Mouse (Mus musculus) erythroblast, embryonic 14.5 days (primary cell): ENCODE measurements around the gene Arid4a.

ENCODE experiments used
- GATA1 ChIP-seq: IDR thresholded peaks from 2 replicates; pipeline ENCODE4 v1.6.1; 2012; ENCODE audit warnings: low read length, inconsistent platforms, mixed read lengths
- TAL1 ChIP-seq: IDR thresholded peaks from 3 replicates; pipeline ENCODE4 v1.6.1; 2012; ENCODE audit warnings: low read length, inconsistent platforms, mixed read lengths

DNA sequence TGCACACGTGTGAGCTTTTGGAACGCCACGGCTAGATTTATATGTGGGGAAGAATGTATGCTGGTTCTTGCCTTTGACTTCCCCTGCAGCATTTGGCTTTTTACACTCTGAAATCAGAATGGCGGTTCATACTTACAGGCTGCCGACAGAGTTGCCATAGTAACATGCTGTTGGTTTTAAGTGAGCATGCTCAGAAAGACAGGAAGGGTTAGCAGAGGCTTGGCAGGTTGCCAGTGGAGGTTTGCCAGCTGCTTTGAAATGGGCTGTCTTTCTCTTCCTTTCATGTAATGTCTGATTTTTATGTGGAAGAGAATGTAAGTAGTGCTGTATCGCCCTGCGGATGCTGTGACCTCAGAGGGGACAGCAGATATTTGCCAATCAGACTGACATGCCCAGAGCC is 32.3 kb downstream of the Arid4a start:
- TF ChIP-seq GATA1, result no peak
- TF ChIP-seq TAL1, result no peak
